Mouse (Mus musculus): Measurements from ENCODE around the gene C2cd4c. TPM values are rescaled to one million over a fixed set of nuclear protein-coding genes. Genes with fewer than 3 reads are reported as not detected.

The C2cd4c gene
- polyA plus RNA-seq, 1 experiment from 2014 or later = 1.3 TPM

DNA sequence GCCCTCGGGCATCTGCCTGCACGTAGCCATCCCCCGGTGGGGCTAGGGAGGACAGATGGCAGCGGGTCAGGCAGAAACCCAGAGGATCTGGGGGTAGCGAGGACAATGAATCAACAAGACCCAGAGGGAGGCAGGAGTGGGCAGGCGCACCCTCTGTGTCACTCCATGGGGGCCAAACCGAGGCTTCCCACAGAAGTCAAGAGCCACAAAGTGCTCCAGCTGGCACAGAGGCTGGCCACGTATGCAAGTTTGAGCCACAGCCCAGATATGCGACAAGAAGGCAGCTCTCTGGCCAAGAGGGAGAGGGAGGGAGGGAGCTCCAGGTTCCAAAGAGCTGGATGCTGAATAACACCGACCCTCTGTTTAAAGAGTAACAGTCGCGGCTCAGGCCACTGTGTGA lies 10.1 kb upstream of the C2cd4c start:
- Histone ChIP-seq H3K9ac (replicated peaks; ENCODE audit: low read depth, low read length) (no peak overlapping the region), H3K36me3 (ENCODE audit: control insufficient read depth, insufficient read depth, low read length) (no peaks in the 10 kb centered on the region), H3K4me3 (ENCODE audit: low read depth, low read length) (no peak overlapping the region), H3K4me2 (ENCODE audit: low read depth, low read length) (no peak overlapping the region), H3K9me3 (ENCODE audit: control insufficient read depth, low read length) (no peaks in the 10 kb centered on the region), H3K27me3 (ENCODE audit: control insufficient read depth, insufficient read depth, low read length) (no peaks in the 10 kb centered on the region), H3K27ac (ENCODE audit: low read depth, low read length) (no peak overlapping the region), H3K4me1 (ENCODE audit: control insufficient read depth, insufficient read depth, low read length) (no peaks in the 10 kb centered on the region)
- WGBS = 65% methylated on average over 12 of the region's 12 CpGs
- ATAC-seq (ENCODE audit: low read depth) = no peak

DNA sequence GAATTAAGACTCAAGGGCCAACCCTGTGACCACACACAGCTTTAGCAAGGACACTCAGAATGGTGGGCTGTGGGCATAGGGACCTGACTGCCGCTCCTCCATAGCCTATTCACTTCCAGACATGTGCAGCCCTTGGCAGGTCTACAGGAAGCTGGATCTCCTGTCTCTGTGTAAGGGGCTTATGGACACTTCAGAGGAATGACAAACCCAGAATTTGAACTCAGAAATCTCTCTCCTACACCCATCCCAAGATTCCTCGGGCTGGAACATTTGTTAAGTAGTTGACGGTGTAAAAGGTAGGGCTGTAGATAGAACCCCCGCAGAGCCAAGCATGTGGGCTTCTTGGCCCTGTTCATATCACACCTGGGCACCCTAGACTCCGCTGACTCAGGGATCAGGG lies 2.6 kb upstream of the C2cd4c start:
- Histone ChIP-seq H3K4me2 (ENCODE audit: low read depth, low read length) (no peak overlapping the region), H3K36me3 (ENCODE audit: control insufficient read depth, insufficient read depth, low read length) (no peaks in the 10 kb centered on the region), H3K9me3 (ENCODE audit: control insufficient read depth, low read length) (no peaks in the 10 kb centered on the region), H3K27ac (ENCODE audit: low read depth, low read length) (no peak overlapping the region), H3K9ac (replicated peaks; ENCODE audit: low read depth, low read length) (no peak overlapping the region), H3K27me3 (ENCODE audit: control insufficient read depth, insufficient read depth, low read length) (peaks cover 16% of the 10 kb centered on the region), H3K4me1 (ENCODE audit: control insufficient read depth, insufficient read depth, low read length) (peaks cover 19% of the 10 kb centered on the region; the same call in 1 of the 2 replicates), H3K4me3 (ENCODE audit: low read depth, low read length) (no peak overlapping the region)
- no peak for ATAC-seq (ENCODE audit: low read depth)
- 86% methylated on average over 5 of the region's 5 CpGs for WGBS

DNA sequence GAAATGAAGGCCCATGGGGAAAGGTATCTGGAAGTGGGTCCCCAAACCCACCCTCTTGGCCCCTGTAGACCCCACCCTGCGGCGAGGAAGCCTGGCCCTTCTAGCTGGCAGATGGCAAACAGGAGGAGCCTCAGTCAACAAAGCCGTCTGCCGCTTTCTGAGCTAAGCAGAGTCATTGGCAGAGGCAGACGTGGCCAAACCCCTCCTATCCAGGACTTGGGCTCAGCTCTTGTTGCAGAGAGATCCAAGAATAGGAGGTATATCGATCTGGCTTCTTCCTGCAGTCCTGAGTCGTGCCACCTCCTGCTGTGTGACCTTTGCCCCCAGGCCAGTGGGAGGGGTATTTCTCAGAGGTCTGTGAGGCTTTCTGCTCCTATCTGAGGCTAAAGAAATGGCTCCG lies 2.0 kb upstream of the C2cd4c start:
- Histone ChIP-seq H3K4me3 (ENCODE audit: low read depth, low read length) (no peak overlapping the region), H3K4me2 (ENCODE audit: low read depth, low read length) (no peak overlapping the region), H3K9me3 (ENCODE audit: control insufficient read depth, low read length) (no peaks in the 10 kb centered on the region), H3K36me3 (ENCODE audit: control insufficient read depth, insufficient read depth, low read length) (no peaks in the 10 kb centered on the region), H3K4me1 (ENCODE audit: control insufficient read depth, insufficient read depth, low read length) (peaks cover 19% of the 10 kb centered on the region; the same call in 1 of the 2 replicates), H3K27me3 (ENCODE audit: control insufficient read depth, insufficient read depth, low read length) (peaks cover 16% of the 10 kb centered on the region), H3K9ac (replicated peaks; ENCODE audit: low read depth, low read length) (no peak overlapping the region), H3K27ac (ENCODE audit: low read depth, low read length) (no peak overlapping the region)
- ATAC-seq (ENCODE audit: low read depth) = no peak
- 14% methylated on average over 8 of the region's 8 CpGs for WGBS

DNA sequence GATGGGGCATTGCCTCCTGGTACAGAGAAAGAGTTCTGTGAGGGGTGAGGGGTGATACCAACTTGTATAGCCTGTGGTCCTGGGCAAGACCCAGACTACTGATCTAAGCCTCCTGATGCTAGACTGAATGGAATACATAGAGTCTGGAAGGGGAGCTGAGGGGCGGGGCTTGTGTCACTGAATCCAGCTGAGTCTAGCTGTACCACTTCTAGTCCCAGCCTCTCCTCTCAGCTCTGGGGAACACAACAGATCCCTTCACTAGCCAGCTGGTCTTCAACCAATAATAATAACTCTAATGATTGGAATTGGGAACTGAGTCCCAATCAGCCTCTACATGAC lies 449 bp upstream of the C2cd4c start:
- Histone ChIP-seq H3K4me3 (ENCODE audit: low read depth, low read length) (peak overlapping the region; percentile 57), H3K36me3 (ENCODE audit: control insufficient read depth, insufficient read depth, low read length) (no peaks in the 10 kb centered on the region), H3K27ac (ENCODE audit: low read depth, low read length) (no peak overlapping the region), H3K4me1 (ENCODE audit: control insufficient read depth, insufficient read depth, low read length) (peaks cover 19% of the 10 kb centered on the region; the same call in 1 of the 2 replicates), H3K9ac (replicated peaks; ENCODE audit: low read depth, low read length) (no peak overlapping the region), H3K27me3 (ENCODE audit: control insufficient read depth, insufficient read depth, low read length) (peaks cover 16% of the 10 kb centered on the region), H3K9me3 (ENCODE audit: control insufficient read depth, low read length) (no peaks in the 10 kb centered on the region), H3K4me2 (ENCODE audit: low read depth, low read length) (peak overlapping the region; percentile 90; the same call in 1 of the 2 replicates)
- 93% methylated on average over 1 of the region's 1 CpGs for WGBS
- ATAC-seq (ENCODE audit: low read depth) = no peak

DNA sequence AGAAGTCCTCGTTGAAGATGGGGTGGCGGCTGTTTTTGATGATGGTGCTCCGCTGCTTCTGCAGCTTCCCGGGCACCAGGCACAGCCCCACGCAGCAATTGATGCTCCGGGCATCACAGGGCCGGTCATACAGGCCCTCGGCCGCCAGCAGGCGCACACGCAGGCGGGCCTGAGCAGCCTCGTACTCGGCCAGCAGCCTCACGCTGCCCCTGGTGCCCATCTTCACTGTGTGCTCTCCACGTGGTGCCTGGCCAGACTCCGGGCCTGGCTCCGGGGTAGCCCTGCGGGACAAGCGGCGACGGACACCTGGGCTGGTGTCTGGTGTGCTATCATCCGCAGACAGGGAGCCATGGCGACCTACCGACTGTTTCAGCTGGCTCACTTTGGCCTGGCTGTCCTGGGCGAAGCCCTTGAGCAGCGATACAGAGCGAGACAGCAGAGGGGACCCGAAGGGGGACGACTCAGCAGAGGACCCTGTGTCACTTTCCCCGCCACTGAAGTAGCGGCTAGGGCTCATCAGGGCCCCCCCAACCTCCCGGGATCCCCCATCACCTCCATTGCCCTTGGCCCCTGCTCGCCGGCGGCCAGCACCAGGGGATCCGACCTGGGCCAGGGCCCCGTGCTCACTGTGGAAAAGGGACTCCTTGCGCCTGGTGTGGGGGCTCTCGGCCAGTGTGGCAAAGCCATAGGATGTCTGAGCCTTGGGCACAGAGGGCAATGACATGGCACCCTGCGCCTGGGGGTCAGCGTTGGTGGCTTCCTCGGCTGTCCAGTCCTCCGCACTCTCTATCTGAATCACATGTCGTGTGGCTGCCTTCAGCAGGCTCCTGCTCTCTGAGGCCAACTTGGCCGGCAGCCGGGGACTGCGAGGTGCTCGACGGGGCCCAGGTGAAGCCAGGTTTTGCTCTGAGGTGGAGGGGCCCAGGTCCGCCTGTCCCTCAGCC lies 1.4 kb downstream of the C2cd4c start:
- ATAC-seq (ENCODE audit: low read depth) = peak; percentile 36; the same call in 1 of the 2 replicates
- H3K4me3 ChIP-seq (ENCODE audit: low read depth, low read length) = peak overlapping the region; percentile 57; the same call in 1 of the 2 replicates
- H3K9me3 ChIP-seq (ENCODE audit: control insufficient read depth, low read length) = no peaks in the 10 kb centered on the region
- peak overlapping the region; percentile 90 for H3K4me2 ChIP-seq (ENCODE audit: low read depth, low read length)
- H3K4me1 ChIP-seq (ENCODE audit: control insufficient read depth, insufficient read depth, low read length) = peaks cover 19% of the 10 kb centered on the region; the same call in 1 of the 2 replicates
- peaks cover 16% of the 10 kb centered on the region for H3K27me3 ChIP-seq (ENCODE audit: control insufficient read depth, insufficient read depth, low read length)
- no peak overlapping the region for H3K27ac ChIP-seq (ENCODE audit: low read depth, low read length)
- WGBS = 8% methylated on average over 51 of the region's 51 CpGs
- H3K36me3 ChIP-seq (ENCODE audit: control insufficient read depth, insufficient read depth, low read length) = no peaks in the 10 kb centered on the region
- H3K9ac ChIP-seq (replicated peaks; ENCODE audit: low read depth, low read length) = 0 out of 2 replicates have a peak overlapping the region, but pooled peaks have one; percentile 21

DNA sequence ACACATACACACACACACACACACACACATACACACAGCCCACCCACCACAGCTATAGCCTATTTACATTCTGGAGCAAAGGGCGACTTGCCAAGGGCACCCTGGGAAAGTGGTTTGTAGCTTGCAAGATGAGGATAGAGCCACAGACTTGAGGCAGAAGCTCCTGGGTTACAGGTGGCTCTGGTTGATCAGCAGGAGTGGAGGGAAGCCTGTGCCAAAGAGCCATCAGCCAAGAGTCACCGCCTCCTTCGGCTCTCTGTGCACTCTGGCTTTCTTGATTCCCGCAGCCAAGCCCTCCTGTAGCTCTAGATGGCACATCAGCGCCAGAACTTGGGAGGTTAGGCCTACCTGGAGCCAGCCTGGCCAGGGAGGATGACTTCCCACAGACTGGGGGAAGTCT lies 2.5 kb downstream of the C2cd4c start:
- no peaks in the 10 kb centered on the region for H3K9me3 ChIP-seq (ENCODE audit: control insufficient read depth, low read length)
- H3K4me1 ChIP-seq (ENCODE audit: control insufficient read depth, insufficient read depth, low read length) = peaks cover 19% of the 10 kb centered on the region; the same call in 1 of the 2 replicates
- H3K36me3 ChIP-seq (ENCODE audit: control insufficient read depth, insufficient read depth, low read length) = no peaks in the 10 kb centered on the region
- no peak overlapping the region for H3K4me2 ChIP-seq (ENCODE audit: low read depth, low read length)
- H3K27me3 ChIP-seq (ENCODE audit: control insufficient read depth, insufficient read depth, low read length) = peaks cover 16% of the 10 kb centered on the region
- no peak overlapping the region for H3K27ac ChIP-seq (ENCODE audit: low read depth, low read length)
- 23% methylated on average over 5 of the region's 5 CpGs for WGBS
- H3K9ac ChIP-seq (replicated peaks; ENCODE audit: low read depth, low read length) = no peak overlapping the region
- H3K4me3 ChIP-seq (ENCODE audit: low read depth, low read length) = no peak overlapping the region
- ATAC-seq (ENCODE audit: low read depth) = no peak

DNA sequence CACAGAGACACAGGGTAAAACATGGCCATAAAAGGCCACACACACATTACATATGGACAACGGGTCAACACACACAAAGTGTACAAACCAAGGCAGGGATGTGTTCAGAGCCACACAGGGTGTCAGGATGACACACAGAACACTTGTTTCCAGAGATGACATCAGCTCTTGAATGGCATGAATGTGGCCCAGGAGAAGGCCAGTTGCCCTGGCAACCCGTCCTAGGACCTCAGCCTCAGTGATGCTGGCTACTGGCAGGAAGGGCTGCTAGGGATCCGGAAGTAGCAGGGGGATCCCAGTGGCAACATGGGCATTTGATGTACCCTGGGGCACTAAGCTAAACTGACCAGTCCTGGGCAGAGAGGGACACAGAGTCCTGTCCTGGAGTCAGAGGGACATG lies 4.5 kb downstream of the C2cd4c start:
- H3K4me1 ChIP-seq (ENCODE audit: control insufficient read depth, insufficient read depth, low read length) = peaks cover 19% of the 10 kb centered on the region; the same call in 1 of the 2 replicates
- ATAC-seq (ENCODE audit: low read depth) = no peak
- no peak overlapping the region for H3K4me2 ChIP-seq (ENCODE audit: low read depth, low read length)
- H3K4me3 ChIP-seq (ENCODE audit: low read depth, low read length) = no peak overlapping the region
- no peak overlapping the region for H3K9ac ChIP-seq (replicated peaks; ENCODE audit: low read depth, low read length)
- 68% methylated on average over 3 of the region's 3 CpGs for WGBS
- no peaks in the 10 kb centered on the region for H3K9me3 ChIP-seq (ENCODE audit: control insufficient read depth, low read length)
- H3K27ac ChIP-seq (ENCODE audit: low read depth, low read length) = no peak overlapping the region
- H3K27me3 ChIP-seq (ENCODE audit: control insufficient read depth, insufficient read depth, low read length) = peaks cover 16% of the 10 kb centered on the region
- H3K36me3 ChIP-seq (ENCODE audit: control insufficient read depth, insufficient read depth, low read length) = no peaks in the 10 kb centered on the region

DNA sequence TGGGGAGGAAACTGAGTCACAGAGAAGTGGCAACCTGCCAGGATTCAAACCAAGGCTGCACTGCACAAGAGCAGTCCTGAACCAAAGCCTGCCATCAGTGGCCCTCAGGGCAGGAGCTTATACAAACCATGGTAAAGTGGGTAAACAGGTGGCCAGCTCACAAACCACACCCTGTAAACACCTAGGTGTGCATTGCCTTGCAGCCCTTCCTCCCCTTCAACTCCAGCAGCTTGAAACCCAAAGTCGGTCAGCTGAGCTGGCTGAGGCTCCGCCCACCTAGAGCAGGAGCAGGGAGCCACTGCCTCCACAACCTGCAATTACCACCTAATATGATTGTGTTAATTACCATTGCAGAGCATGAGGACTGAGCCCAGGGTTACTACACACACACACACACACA lies 5.9 kb downstream of the C2cd4c start:
- Histone ChIP-seq H3K9me3 (ENCODE audit: control insufficient read depth, low read length) (no peaks in the 10 kb centered on the region), H3K36me3 (ENCODE audit: control insufficient read depth, insufficient read depth, low read length) (no peaks in the 10 kb centered on the region), H3K4me2 (ENCODE audit: low read depth, low read length) (no peak overlapping the region), H3K27ac (ENCODE audit: low read depth, low read length) (no peak overlapping the region), H3K4me1 (ENCODE audit: control insufficient read depth, insufficient read depth, low read length) (peaks cover 10% of the 10 kb centered on the region; the same call in 1 of the 2 replicates), H3K27me3 (ENCODE audit: control insufficient read depth, insufficient read depth, low read length) (peaks cover 6% of the 10 kb centered on the region), H3K4me3 (ENCODE audit: low read depth, low read length) (no peak overlapping the region), H3K9ac (replicated peaks; ENCODE audit: low read depth, low read length) (no peak overlapping the region)
- ATAC-seq (ENCODE audit: low read depth) = no peak
- 45% methylated on average over 2 of the region's 2 CpGs for WGBS

DNA sequence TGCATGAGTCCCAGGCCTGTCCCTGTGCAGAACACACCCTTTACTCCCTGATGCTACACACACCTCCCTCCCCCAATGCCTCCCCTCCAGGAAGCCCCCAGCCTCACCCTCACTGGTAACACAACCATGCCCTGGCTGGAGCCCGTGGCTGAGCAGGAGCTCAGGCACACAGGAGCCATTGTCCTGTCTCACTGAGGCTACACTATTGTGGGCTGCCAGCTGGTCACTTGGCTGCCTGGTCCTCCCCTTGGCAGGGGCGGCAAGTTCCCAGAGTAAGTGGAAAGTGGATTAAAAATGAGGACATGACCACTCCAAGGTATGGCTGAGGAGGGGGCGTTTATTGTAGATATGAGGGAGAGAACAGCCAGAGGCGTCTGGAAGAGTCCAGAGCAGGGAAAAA lies 7.3 kb downstream of the C2cd4c start:
- no peaks in the 10 kb centered on the region for H3K9me3 ChIP-seq (ENCODE audit: control insufficient read depth, low read length)
- H3K36me3 ChIP-seq (ENCODE audit: control insufficient read depth, insufficient read depth, low read length) = no peaks in the 10 kb centered on the region
- no peak for ATAC-seq (ENCODE audit: low read depth)
- no peaks in the 10 kb centered on the region for H3K4me1 ChIP-seq (ENCODE audit: control insufficient read depth, insufficient read depth, low read length)
- H3K4me3 ChIP-seq (ENCODE audit: low read depth, low read length) = no peak overlapping the region
- WGBS = 68% methylated on average over 4 of the region's 4 CpGs
- H3K9ac ChIP-seq (replicated peaks; ENCODE audit: low read depth, low read length) = no peak overlapping the region
- H3K27me3 ChIP-seq (ENCODE audit: control insufficient read depth, insufficient read depth, low read length) = no peaks in the 10 kb centered on the region
- H3K4me2 ChIP-seq (ENCODE audit: low read depth, low read length) = no peak overlapping the region
- H3K27ac ChIP-seq (ENCODE audit: low read depth, low read length) = no peak overlapping the region

Data from neural tube, embryonic 14.5 days (tissue).